Comparison of ENCODE assay signal across 8 mouse cellular contexts in the genomic region with DNA sequence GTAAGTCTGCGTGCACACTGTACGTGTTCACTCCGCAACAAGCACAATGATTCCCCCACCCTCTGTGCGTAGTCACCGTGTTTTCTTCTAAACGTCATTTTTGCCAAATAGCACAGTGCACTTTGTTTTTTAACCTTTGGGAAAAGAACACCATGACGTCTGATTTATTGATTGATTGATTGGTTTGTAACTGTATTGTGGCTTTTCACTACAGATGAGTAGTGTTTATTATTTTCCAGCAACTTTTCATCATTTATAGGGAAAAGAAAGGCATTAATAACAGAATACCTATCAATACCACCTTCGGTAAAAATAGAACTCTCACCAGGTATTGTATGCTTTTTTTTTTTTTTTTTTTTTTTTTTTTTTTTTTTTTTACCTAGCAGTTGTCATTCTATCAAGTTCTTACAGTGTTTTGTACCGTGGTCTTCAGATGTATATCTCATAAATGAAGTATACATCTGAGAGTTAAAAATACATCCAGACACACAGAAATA. TPM values are rescaled to one million over a fixed set of nuclear protein-coding genes. Genes with fewer than 3 reads are reported as not detected.
A peak's percentile ranks its signal among the peaks of the same experiment; 100 is the strongest.
DNase-seq lines count a peak whose midpoint lies in the region; ATAC-seq and TF ChIP-seq lines count a peak whose summit lies in the region.

No protein-coding gene starts in this region.

- H3K36me3 ChIP-seq in kidney, adult 2 months (ENCODE audit: control insufficient read depth, insufficient read depth, low read length): no peaks in the 10 kb centered on the region
- no peaks in the 10 kb centered on the region for H3K36me3 ChIP-seq in hindbrain, postnatal 0 days (ENCODE audit: insufficient read depth, low read length)
- H3K36me3 ChIP-seq in midbrain, embryonic 16.5 days (ENCODE audit: control insufficient read depth, insufficient read depth, low read length): no peaks in the 10 kb centered on the region

- no peaks in the 10 kb centered on the region for H3K27me3 ChIP-seq in kidney, adult 2 months (replicated peaks; ENCODE audit: control insufficient read depth, insufficient read depth, low read length)
- H3K27me3 ChIP-seq in hindbrain, postnatal 0 days (ENCODE audit: insufficient read depth, low read length): no peaks in the 10 kb centered on the region
- H3K27me3 ChIP-seq in midbrain, embryonic 16.5 days (ENCODE audit: control insufficient read depth, insufficient read depth, low read depth, low read length): no peaks in the 10 kb centered on the region

- peak overlapping the region; percentile 85 for H3K4me3 ChIP-seq in kidney, adult 2 months (ENCODE audit: insufficient read depth, low read depth, low read length)
- peak overlapping the region; percentile 90 for H3K4me3 ChIP-seq in brown adipose tissue, adult 24 weeks (ENCODE audit: insufficient read depth, low read depth, low read length)
- peak overlapping the region; percentile 80 for H3K4me3 ChIP-seq in hindbrain, postnatal 0 days (ENCODE audit: low read length)
- peak overlapping the region; percentile 89 for H3K4me3 ChIP-seq in midbrain, embryonic 16.5 days (ENCODE audit: low read depth, low read length)

- DNase-seq in kidney, adult 2 months: no peak
- no peak for DNase-seq in kidney, postnatal 4 days
- DNase-seq in hindbrain, postnatal 0 days (ENCODE audit: low spot score): no peak
- no peak for DNase-seq in urinary bladder, postnatal 4 days (ENCODE audit: low spot score in 2 of 2)
- no peak for DNase-seq in embryo, embryonic 10 days (ENCODE audit: low spot score)
- DNase-seq in gastrocnemius, postnatal 4 days (ENCODE audit: low spot score in 2 of 2): no peak

- H3K4me2 ChIP-seq in hindbrain, postnatal 0 days (ENCODE audit: low read depth, low read length): peak overlapping the region; percentile 81
- H3K4me2 ChIP-seq in midbrain, embryonic 16.5 days (ENCODE audit: low read length): peak overlapping the region; percentile 76

- no peaks in the 10 kb centered on the region for H3K4me1 ChIP-seq in kidney, adult 2 months (ENCODE audit: control insufficient read depth, insufficient read depth, low read length)
- no peaks in the 10 kb centered on the region for H3K4me1 ChIP-seq in brown adipose tissue, adult 24 weeks (ENCODE audit: control insufficient read depth, insufficient read depth, insufficient read length, low read length)
- H3K4me1 ChIP-seq in hindbrain, postnatal 0 days (ENCODE audit: insufficient read depth, low read length): no peaks in the 10 kb centered on the region; the same call in 1 of the 2 replicates
- peaks cover 8% of the 10 kb centered on the region for H3K4me1 ChIP-seq in midbrain, embryonic 16.5 days (ENCODE audit: control insufficient read depth, insufficient read depth, low read length)

- TF ChIP-seq POLR2A in kidney, adult 2 months (IDR thresholded peaks at IDR 0.05; ENCODE audit: low read depth, low read length): no peak

- peak; percentile 65 for ATAC-seq in hindbrain, postnatal 0 days
- peak; percentile 79 for ATAC-seq in midbrain, embryonic 16.5 days

- peak overlapping the region; percentile 79 for H3K9ac ChIP-seq in hindbrain, postnatal 0 days (replicated peaks; ENCODE audit: low read length)
- peak overlapping the region; percentile 87 for H3K9ac ChIP-seq in midbrain, embryonic 16.5 days (ENCODE audit: low read depth, low read length)

- peak overlapping the region; percentile 54 for H3K27ac ChIP-seq in kidney, adult 2 months (ENCODE audit: insufficient read depth, low read depth, low read length)
- peak overlapping the region; percentile 90 for H3K27ac ChIP-seq in brown adipose tissue, adult 24 weeks (replicated peaks; ENCODE audit: low read depth, low read length)
- peak overlapping the region; percentile 80 for H3K27ac ChIP-seq in hindbrain, postnatal 0 days
- H3K27ac ChIP-seq in midbrain, embryonic 16.5 days (ENCODE audit: low read length): peak overlapping the region; percentile 92

- 13% methylated on average over 9 of the region's 9 CpGs for WGBS in kidney, adult 2 months
- WGBS in hindbrain, postnatal 0 days: 11% methylated on average over 9 of the region's 9 CpGs
- WGBS in midbrain, embryonic 16.5 days: 12% methylated on average over 9 of the region's 9 CpGs

- no peaks in the 10 kb centered on the region for H3K9me3 ChIP-seq in hindbrain, postnatal 0 days (ENCODE audit: low read length)
- H3K9me3 ChIP-seq in midbrain, embryonic 16.5 days (replicated peaks; ENCODE audit: control insufficient read depth, low read length, poor library complexity, severe bottlenecking): no peaks in the 10 kb centered on the region

- no peak for TF ChIP-seq CTCF in kidney, adult 2 months (conservative IDR thresholded peaks at IDR 0.05; ENCODE audit: insufficient read depth, insufficient read length, low read depth, low read length)
- no peak for TF ChIP-seq CTCF in hindbrain, postnatal 0 days (IDR thresholded peaks at IDR 0.05; ENCODE audit: low read depth)

RNA-seq across cellular contexts. Expression of gene C9orf72, which starts 0.6 kb away (rescaled TPM):
- 5.6 and 6.6 TPM in 2 replicates for polyA plus RNA-seq in kidney, adult 2 months (2012; rRNA removed)
- polyA plus RNA-seq in brown adipose tissue, adult 24 weeks (2012; ENCODE audit: insufficient read depth, insufficient read length, missing spikeins): 13.5 and 19.6 TPM in 2 replicates
- 42.3 and 49.7 TPM in 2 replicates for total RNA-seq in hindbrain, postnatal 0 days (2014; rRNA removed)
- 36.0 and 40.4 TPM in 2 replicates for polyA plus RNA-seq in hindbrain, postnatal 0 days (2015; fragmentation: Nextera tagmentation; extraction: Ambion mirVana)
- 48.0 and 55.5 TPM in 2 replicates for polyA plus RNA-seq in midbrain, embryonic 16.5 days (2015; fragmentation: Nextera tagmentation; extraction: Ambion mirVana)
- total RNA-seq in gastrocnemius, postnatal 4 days (2021): 1 to 10 TPM; 8.9 to 9.0 TPM
